Mouse (Mus musculus) heart, adult 2 months (tissue): ENCODE measurements at regions not wholly inside any gene's neighbourhood (a gene's known extent, or its start where the extent isn't known, plus 50 kb on each side); places are given as distances from the start of the nearest gene placed in this dataset.

ENCODE experiments used
- CTCF ChIP-seq: fragments of 200-600 bp; IDR thresholded peaks from 2 replicates; pipeline ENCODE4 v1.8.1; 2022; ENCODE audit warnings: antibody characterized with exemption, mild to moderate bottlenecking, moderate library complexity
- POLR2A ChIP-seq: fragments of 200-500 bp; IDR thresholded peaks from 2 replicates; pipeline ENCODE4 v1.6.1; 2011; ENCODE audit warnings: mild to moderate bottlenecking, low read depth, low read length, control low read depth; ENCODE audit not compliant: insufficient read depth

- no peak for TF ChIP-seq CTCF
- no peak for TF ChIP-seq POLR2A
These were observed 115.8 kb downstream of the Snx18 start for GRCm38 (mm10) chr13:113502528-113502927.
